Mouse (Mus musculus) E14TG2a.4 (cell line): ENCODE measurements at regions not wholly inside any gene's neighbourhood (a gene's known extent, or its start where the extent isn't known, plus 50 kb on each side); places are given as distances from the start of the nearest gene placed in this dataset.

Source experiments
- CTCF ChIP-seq: conservative IDR thresholded peaks from 2 replicates; pipeline ENCODE4 v1.5.1; 2014; ENCODE audit warnings: low read length
- POU5F1 ChIP-seq: IDR thresholded peaks from 2 replicates; pipeline ENCODE4 v1.6.1; 2014; ENCODE audit warnings: low read length, borderline replicate concordance

- TF ChIP-seq CTCF (no peak), POU5F1 (no peak)
Measured at GRCm38 (mm10) chr13:117423558-117423957, 178.6 kb upstream of the Hcn1 start.
